In the genomic region with DNA sequence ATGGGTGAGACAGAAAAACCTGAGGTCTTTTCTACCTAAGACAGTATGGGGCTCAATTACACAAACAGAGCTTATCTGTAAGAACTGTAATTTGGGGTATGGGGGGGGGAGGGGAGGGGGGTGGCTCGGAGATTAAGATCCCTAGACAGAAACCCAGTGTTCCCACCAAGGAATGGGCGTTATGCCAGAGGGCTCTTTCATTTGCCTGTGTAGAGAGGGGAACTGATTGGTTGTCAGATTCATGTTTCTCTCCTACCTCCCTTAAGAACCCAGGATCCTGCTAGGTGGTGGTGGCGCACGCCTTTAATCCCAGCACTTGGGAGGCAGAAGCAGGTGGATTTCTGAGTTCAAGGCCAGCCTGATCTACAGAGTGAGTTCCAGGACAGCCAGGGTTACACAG, we compare ENCODE assay signal across 11 mouse cellular contexts. TPM values are rescaled to one million over a fixed set of nuclear protein-coding genes. Genes with fewer than 3 reads are reported as not detected.
A peak's percentile ranks its signal among the peaks of the same experiment; 100 is the strongest.
DNase-seq lines count a peak whose midpoint lies in the region; ATAC-seq lines count a peak whose summit lies in the region.
"Had no signal": no experiment of that assay in that cellular context is flagged by ENCODE, and none has a peak within 500 bp of the region (broad histone marks: within the 10 kb centered on the region; RNA-seq: fewer than 3 reads in every experiment).

No protein-coding gene starts in this region.

- no peak overlapping the region for H3K4me3 ChIP-seq in embryonic facial prominence, embryonic 14.5 days (ENCODE audit: low read depth, low read length)
- no peak overlapping the region for H3K4me3 ChIP-seq in forebrain, embryonic 16.5 days (replicated peaks; ENCODE audit: low read length)
- H3K4me3 ChIP-seq in limb, embryonic 15.5 days = no peak overlapping the region
- no peak overlapping the region for H3K4me3 ChIP-seq in intestine, embryonic 16.5 days (ENCODE audit: low read length)
- H3K4me3 ChIP-seq: megakaryocyte, embryonic 14.5 days had no signal

- 55% methylated on average over 4 of the region's 4 CpGs for WGBS in embryonic facial prominence, embryonic 14.5 days
- 49% methylated on average over 4 of the region's 4 CpGs for WGBS in forebrain, embryonic 16.5 days
- WGBS in limb, embryonic 15.5 days = 54% methylated on average over 4 of the region's 4 CpGs
- WGBS in intestine, embryonic 16.5 days = 71% methylated on average over 4 of the region's 4 CpGs

- H3K4me2 ChIP-seq in embryonic facial prominence, embryonic 14.5 days (ENCODE audit: low read depth, low read length) = no peak overlapping the region
- H3K4me2 ChIP-seq in forebrain, embryonic 16.5 days (ENCODE audit: low read length) = no peak overlapping the region
- H3K4me2 ChIP-seq in limb, embryonic 15.5 days = no peak overlapping the region
- H3K4me2 ChIP-seq in intestine, embryonic 16.5 days (ENCODE audit: low read depth, low read length) = no peak overlapping the region

- peak; percentile 32 for DNase-seq in left cerebral cortex, postnatal 4 days
- DNase-seq in left cerebral cortex, adult 8-10 months (ENCODE audit: low spot score in 2 of 2) = no peak
- peak; percentile 46 for DNase-seq in embryonic facial prominence, embryonic 14.5 days (ENCODE audit: low spot score)
- no peak for DNase-seq in kidney, postnatal 36 days
- DNase-seq: right cerebral cortex, postnatal 14 days had no signal

- 0 out of 2 replicates have a peak, but pooled peaks cover 4% of the 10 kb centered on the region for H3K9me3 ChIP-seq in embryonic facial prominence, embryonic 14.5 days (ENCODE audit: control insufficient read depth, low read length)
- peaks cover 3% of the 10 kb centered on the region; the same call in 1 of the 2 replicates for H3K9me3 ChIP-seq in forebrain, embryonic 16.5 days (ENCODE audit: control insufficient read depth, low read length)
- H3K9me3 ChIP-seq in limb, embryonic 15.5 days = no peaks in the 10 kb centered on the region
- H3K9me3 ChIP-seq in intestine, embryonic 16.5 days (ENCODE audit: control insufficient read depth, low read length) = 0 out of 2 replicates have a peak, but pooled peaks cover 4% of the 10 kb centered on the region

- peaks cover 7% of the 10 kb centered on the region; the same call in 1 of the 2 replicates for H3K4me1 ChIP-seq in embryonic facial prominence, embryonic 14.5 days (ENCODE audit: control insufficient read depth, insufficient read depth, low read length)
- H3K4me1 ChIP-seq in forebrain, embryonic 16.5 days (replicated peaks; ENCODE audit: control insufficient read depth, insufficient read depth, low read length) = peaks cover 9% of the 10 kb centered on the region
- H3K4me1 ChIP-seq in limb, embryonic 15.5 days = peaks cover 9% of the 10 kb centered on the region
- H3K4me1 ChIP-seq in intestine, embryonic 16.5 days (ENCODE audit: control insufficient read depth, insufficient read depth, low read length) = peaks cover 7% of the 10 kb centered on the region

- H3K9ac ChIP-seq in embryonic facial prominence, embryonic 14.5 days (ENCODE audit: low read depth, low read length) = no peak overlapping the region
- no peak overlapping the region for H3K9ac ChIP-seq in forebrain, embryonic 16.5 days (replicated peaks; ENCODE audit: low read depth, low read length)
- H3K9ac ChIP-seq in limb, embryonic 15.5 days = no peak overlapping the region
- no peak overlapping the region for H3K9ac ChIP-seq in intestine, embryonic 16.5 days (ENCODE audit: low read depth, low read length)

- ATAC-seq in embryonic facial prominence, embryonic 14.5 days (ENCODE audit: low read depth) = no peak
- ATAC-seq in forebrain, embryonic 16.5 days = peak; percentile 65
- ATAC-seq in limb, embryonic 15.5 days (ENCODE audit: insufficient number of reproducible peaks, low FRiP score, low TSS enrichment, low read depth) = no peak
- ATAC-seq in intestine, embryonic 16.5 days = no peak
- ATAC-seq: CD4-positive, CD25-positive, alpha-beta regulatory T cell, adult 4 months had no signal

- intact Hi-C loops in left cerebral cortex, postnatal 4 days (cut with DNase I) = no loop called here

- peak overlapping the region; percentile 67; the same call in 1 of the 2 replicates for H3K27ac ChIP-seq in embryonic facial prominence, embryonic 14.5 days (replicated peaks; ENCODE audit: low read depth, low read length)
- no peak overlapping the region for H3K27ac ChIP-seq in forebrain, embryonic 16.5 days (ENCODE audit: low read length)
- peak overlapping the region; percentile 78; the same call in 1 of the 2 replicates for H3K27ac ChIP-seq in limb, embryonic 15.5 days
- no peak overlapping the region for H3K27ac ChIP-seq in intestine, embryonic 16.5 days (ENCODE audit: low read length)

- H3K27me3 ChIP-seq in embryonic facial prominence, embryonic 14.5 days (replicated peaks; ENCODE audit: control insufficient read depth, insufficient read depth, low read length) = no peaks in the 10 kb centered on the region
- H3K27me3 ChIP-seq in forebrain, embryonic 16.5 days (replicated peaks; ENCODE audit: control insufficient read depth, insufficient read depth, low read length) = no peaks in the 10 kb centered on the region
- no peaks in the 10 kb centered on the region for H3K27me3 ChIP-seq in limb, embryonic 15.5 days
- no peaks in the 10 kb centered on the region for H3K27me3 ChIP-seq in intestine, embryonic 16.5 days (replicated peaks; ENCODE audit: control insufficient read depth, insufficient read depth, low read length)

- H3K36me3 ChIP-seq in embryonic facial prominence, embryonic 14.5 days (ENCODE audit: control insufficient read depth, insufficient read depth, low read length) = peaks cover 40% of the 10 kb centered on the region
- H3K36me3 ChIP-seq in forebrain, embryonic 16.5 days (ENCODE audit: control insufficient read depth, insufficient read depth) = peaks cover 23% of the 10 kb centered on the region
- H3K36me3 ChIP-seq in limb, embryonic 15.5 days = peaks cover 46% of the 10 kb centered on the region
- peaks cover 13% of the 10 kb centered on the region for H3K36me3 ChIP-seq in intestine, embryonic 16.5 days (ENCODE audit: control insufficient read depth, insufficient read depth, low read length)

RNA-seq across cellular contexts. Expression of gene Ccdc32, which starts 9.7 kb away (rescaled TPM):
- 10 to 100 TPM; 41.6 to 43.4 TPM for total RNA-seq in left cerebral cortex, postnatal 4 days (2021)
- total RNA-seq in left cerebral cortex, adult 8-10 months (2022) = 10 to 100 TPM; 43.1 to 49.6 (median 46.5) TPM
- 22.6 and 23.8 TPM in 2 replicates for polyA plus RNA-seq in embryonic facial prominence, embryonic 14.5 days (2014; fragmentation: Nextera tagmentation; extraction: Ambion mirVana)
- 41.6 and 46.1 TPM in 2 replicates for polyA plus RNA-seq in forebrain, embryonic 16.5 days (2015; fragmentation: Nextera tagmentation; extraction: Ambion mirVana)
- 24.1 and 26.8 TPM in 2 replicates for polyA plus RNA-seq in limb, embryonic 15.5 days (2015; fragmentation: Nextera tagmentation; extraction: Ambion mirVana)
- 37.6 and 39.9 TPM in 2 replicates for polyA plus RNA-seq in intestine, embryonic 16.5 days (2015; fragmentation: Nextera tagmentation; extraction: Ambion mirVana)

RNA-seq across cellular contexts. Expression of gene Rpusd2, which starts 15.1 kb away (rescaled TPM):
- 1 to 10 TPM; 8.2 to 8.5 TPM for total RNA-seq in left cerebral cortex, postnatal 4 days (2021)
- total RNA-seq in left cerebral cortex, adult 8-10 months (2022) = 1 to 10 TPM; 6.6 to 9.1 (median 8.0) TPM
- polyA plus RNA-seq in embryonic facial prominence, embryonic 14.5 days (2014; fragmentation: Nextera tagmentation; extraction: Ambion mirVana) = 2.9 and 3.6 TPM in 2 replicates
- polyA plus RNA-seq in forebrain, embryonic 16.5 days (2015; fragmentation: Nextera tagmentation; extraction: Ambion mirVana) = 5.0 and 5.1 TPM in 2 replicates
- polyA plus RNA-seq in limb, embryonic 15.5 days (2015; fragmentation: Nextera tagmentation; extraction: Ambion mirVana) = 2.8 and 4.1 TPM in 2 replicates
- 3.9 TPM in 2 replicates for polyA plus RNA-seq in intestine, embryonic 16.5 days (2015; fragmentation: Nextera tagmentation; extraction: Ambion mirVana)

RNA-seq across cellular contexts. Expression of gene Knl1, which starts 27.4 kb away (rescaled TPM):
- 1 to 10 TPM; 3.3 to 3.4 TPM for total RNA-seq in left cerebral cortex, postnatal 4 days (2021)
- 1 to 10 TPM in 1 of 4 experiments, under 1 TPM in 3; 0.21 to 1.0 (median 0.29) TPM for total RNA-seq in left cerebral cortex, adult 8-10 months (2022)
- polyA plus RNA-seq in embryonic facial prominence, embryonic 14.5 days (2014; fragmentation: Nextera tagmentation; extraction: Ambion mirVana) = 31.7 and 36.0 TPM in 2 replicates
- polyA plus RNA-seq in forebrain, embryonic 16.5 days (2015; fragmentation: Nextera tagmentation; extraction: Ambion mirVana) = 23.9 and 26.2 TPM in 2 replicates
- 39.1 and 42.0 TPM in 2 replicates for polyA plus RNA-seq in limb, embryonic 15.5 days (2015; fragmentation: Nextera tagmentation; extraction: Ambion mirVana)
- polyA plus RNA-seq in intestine, embryonic 16.5 days (2015; fragmentation: Nextera tagmentation; extraction: Ambion mirVana) = 28.3 and 37.8 TPM in 2 replicates
- polyA plus RNA-seq: liver, adult 2 months had no signal

Comparison
In these comparisons a context has a peak if more than half of its experiments do, and no peak if none do; other contexts are left out.
1. DNase-seq: peak in left cerebral cortex, postnatal 4 days (single experiment) and embryonic facial prominence, embryonic 14.5 days (single experiment); none in left cerebral cortex, adult 8-10 months (0 of 2) and kidney, postnatal 36 days (0 of 2).
2. H3K27ac ChIP-seq: peak in embryonic facial prominence, embryonic 14.5 days (single experiment) and limb, embryonic 15.5 days (single experiment); none in forebrain, embryonic 16.5 days (single experiment) and intestine, embryonic 16.5 days (single experiment).